Mouse (Mus musculus) liver, embryonic 12.5 days (tissue): ENCODE results near the gene Rnase12. TPM values are rescaled to one million over a fixed set of nuclear protein-coding genes. Genes with fewer than 3 reads are reported as not detected.
"Not testable (repeated sequence)": the region's sequence is repeated elsewhere in the genome, so short reads cannot be mapped to it uniquely, and the experiment has no call there.

Experiments used
- ATAC-seq: fragments of 200-750 bp; cut with Nextera tagmentation; 2 replicates; pipeline ENCODE4 v1.8.0; 2017; ENCODE audit warnings: moderate number of reproducible peaks, mild to moderate bottlenecking, moderate library complexity
- H3K27ac ChIP-seq: fragments of 300-500 bp; sonication (generic); 2 replicates; pipeline ENCODE4 v1.5.1; 2016; ENCODE audit warnings: mild to moderate bottlenecking
- H3K27me3 ChIP-seq: fragments of 300-500 bp; sonication (generic); replicated peaks from 2 replicates; pipeline ENCODE4 v1.6.1; 2016; ENCODE audit warnings: mild to moderate bottlenecking, moderate library complexity
- H3K36me3 ChIP-seq: fragments of 300-500 bp; sonication (generic); 2 replicates; pipeline ENCODE4 v1.6.1; 2016; ENCODE audit warnings: mild to moderate bottlenecking, moderate library complexity
- H3K4me1 ChIP-seq: fragments of 300-500 bp; sonication (generic); 2 replicates; pipeline ENCODE4 v1.6.1; 2016
- H3K4me2 ChIP-seq: fragments of 300-500 bp; sonication (generic); 2 replicates; pipeline ENCODE4 v1.6.1; 2016; ENCODE audit warnings: mild to moderate bottlenecking, moderate library complexity
- H3K4me3 ChIP-seq: fragments of 300-500 bp; sonication (generic); 2 replicates; pipeline ENCODE4 v1.5.1; 2016; ENCODE audit warnings: mild to moderate bottlenecking, moderate library complexity
- H3K9ac ChIP-seq: fragments of 300-500 bp; sonication (generic); 2 replicates; pipeline ENCODE4 v1.6.1; 2016; ENCODE audit warnings: mild to moderate bottlenecking, moderate library complexity
- H3K9me3 ChIP-seq: fragments of 300-500 bp; sonication (generic); replicated peaks from 2 replicates; pipeline ENCODE4 v1.6.1; 2016; ENCODE audit warnings: mild to moderate bottlenecking, moderate library complexity
- WGBS: fragments of 180-500 bp; shearing (Covaris S2); methylation state at CpG from one replicate; pipeline ENCODE4 v1.1.7; 2016; ENCODE audit not compliant: insufficient replicate concordance; 5-methylcytosine and 5-hydroxymethylcytosine counted together
- polyA plus RNA-seq: library from polyadenylated mRNA; unstranded; fragments of >200 nt; fragmentation: Nextera tagmentation; extraction: Ambion mirVana; gene quantifications from 2 replicates; pipeline ENCODE4 v1.2.1, GENCODE M21; 2016

Gene Rnase12
- polyA plus RNA-seq, 1 experiment from 2014 or later = 1.4 TPM

DNA sequence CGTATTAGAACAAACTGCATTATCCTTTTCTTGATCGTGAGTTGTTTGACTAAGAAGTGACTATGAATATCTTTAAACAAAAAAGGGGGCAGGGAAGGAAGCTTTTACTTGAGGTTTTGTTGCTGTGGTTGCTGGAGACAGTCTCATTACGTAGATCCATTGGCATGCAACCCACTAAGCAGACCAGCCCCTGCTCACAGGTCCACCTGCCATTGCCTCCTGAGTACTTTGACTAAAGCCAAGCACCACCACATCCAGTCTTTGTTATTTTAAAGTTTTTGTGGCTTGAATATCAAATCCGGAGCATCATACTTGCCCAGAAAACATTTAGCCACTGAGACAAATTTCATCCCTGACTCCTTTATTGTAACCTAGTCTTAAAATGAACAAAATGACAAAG, 21.2 kb downstream of the Rnase12 start:
- Histone ChIP-seq H3K4me2 (no peak overlapping the region), H3K4me1 (no peaks in the 10 kb centered on the region), H3K9ac (no peak overlapping the region), H3K4me3 (no peak overlapping the region), H3K9me3 (no peaks in the 10 kb centered on the region), H3K27me3 (no peaks in the 10 kb centered on the region), H3K36me3 (no peaks in the 10 kb centered on the region), H3K27ac (no peak overlapping the region)
- ATAC-seq = no peak
- 68% methylated on average over 4 of the region's 4 CpGs for WGBS

DNA sequence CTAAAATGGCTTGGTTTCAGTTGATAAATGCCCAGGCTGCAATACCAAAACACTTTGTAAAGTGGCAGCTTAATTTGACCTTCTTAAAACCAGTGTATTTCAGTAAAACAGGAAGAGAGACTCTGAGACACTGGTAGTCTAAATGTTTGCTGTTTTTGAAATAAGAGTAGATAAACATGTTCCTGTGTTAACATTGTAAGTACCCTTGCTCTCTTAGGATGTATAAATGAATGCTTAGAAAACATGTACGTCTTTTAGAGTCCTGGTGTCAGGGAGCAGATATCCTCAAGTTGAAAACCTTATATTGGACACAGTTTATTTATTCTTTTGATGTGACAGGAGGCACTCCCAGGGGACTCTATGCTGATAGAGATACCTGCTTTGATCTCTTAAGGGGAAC, 22.3 kb downstream of the Rnase12 start:
- H3K9ac ChIP-seq = no peak overlapping the region
- no peaks in the 10 kb centered on the region for H3K9me3 ChIP-seq
- H3K4me2 ChIP-seq = no peak overlapping the region
- H3K4me3 ChIP-seq = no peak overlapping the region
- no peaks in the 10 kb centered on the region for H3K27me3 ChIP-seq
- WGBS = 66% methylated on average over 1 of the region's 1 CpGs
- no peaks in the 10 kb centered on the region for H3K4me1 ChIP-seq
- no peak for ATAC-seq
- no peak overlapping the region for H3K27ac ChIP-seq
- H3K36me3 ChIP-seq = no peaks in the 10 kb centered on the region

DNA sequence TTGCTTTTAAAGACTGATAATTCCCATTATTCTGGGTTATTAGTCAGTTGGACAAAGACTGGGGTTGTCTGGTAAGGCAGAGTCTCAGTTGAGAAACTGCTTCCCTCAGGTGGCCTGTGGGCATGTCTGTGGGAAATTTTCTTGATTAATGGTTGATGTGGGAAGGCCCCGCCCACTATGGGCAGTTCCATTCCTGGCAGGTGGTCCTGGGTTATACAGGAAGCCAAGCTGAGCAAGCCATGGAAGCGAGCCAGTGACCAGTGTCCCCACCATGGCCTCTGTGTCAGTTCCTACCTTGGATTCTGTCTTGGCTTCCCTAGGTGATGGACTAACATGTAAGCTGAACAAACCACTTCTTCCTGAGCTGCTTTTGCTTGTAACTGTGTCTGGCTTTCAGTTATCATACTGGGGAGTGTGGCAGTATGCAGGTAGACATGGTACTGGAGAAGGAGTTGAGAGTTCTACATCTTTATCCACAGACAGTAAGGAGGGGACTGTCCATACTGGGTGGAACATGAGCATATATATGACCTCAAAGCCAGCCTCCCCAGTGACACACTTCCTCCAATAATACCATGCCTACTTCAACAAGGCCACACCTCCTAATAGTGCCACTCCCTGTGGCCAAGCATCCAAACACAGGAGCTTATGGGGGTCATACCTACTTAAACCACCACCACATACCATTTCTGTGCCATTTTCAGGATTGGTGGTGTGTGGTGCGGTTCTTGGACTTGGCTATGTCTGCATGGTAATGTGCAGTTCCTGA, 29.9 kb downstream of the Rnase12 start:
- no peak overlapping the region for H3K4me3 ChIP-seq
- H3K36me3 ChIP-seq = no peaks in the 10 kb centered on the region
- ATAC-seq = peak; percentile 46; the same call in 1 of the 2 replicates
- 51% methylated on average over 3 of the region's 3 CpGs for WGBS
- H3K27me3 ChIP-seq = no peaks in the 10 kb centered on the region
- H3K27ac ChIP-seq = no peak overlapping the region
- H3K4me1 ChIP-seq = no peaks in the 10 kb centered on the region
- no peaks in the 10 kb centered on the region for H3K9me3 ChIP-seq
- H3K9ac ChIP-seq = no peak overlapping the region
- no peak overlapping the region for H3K4me2 ChIP-seq

DNA sequence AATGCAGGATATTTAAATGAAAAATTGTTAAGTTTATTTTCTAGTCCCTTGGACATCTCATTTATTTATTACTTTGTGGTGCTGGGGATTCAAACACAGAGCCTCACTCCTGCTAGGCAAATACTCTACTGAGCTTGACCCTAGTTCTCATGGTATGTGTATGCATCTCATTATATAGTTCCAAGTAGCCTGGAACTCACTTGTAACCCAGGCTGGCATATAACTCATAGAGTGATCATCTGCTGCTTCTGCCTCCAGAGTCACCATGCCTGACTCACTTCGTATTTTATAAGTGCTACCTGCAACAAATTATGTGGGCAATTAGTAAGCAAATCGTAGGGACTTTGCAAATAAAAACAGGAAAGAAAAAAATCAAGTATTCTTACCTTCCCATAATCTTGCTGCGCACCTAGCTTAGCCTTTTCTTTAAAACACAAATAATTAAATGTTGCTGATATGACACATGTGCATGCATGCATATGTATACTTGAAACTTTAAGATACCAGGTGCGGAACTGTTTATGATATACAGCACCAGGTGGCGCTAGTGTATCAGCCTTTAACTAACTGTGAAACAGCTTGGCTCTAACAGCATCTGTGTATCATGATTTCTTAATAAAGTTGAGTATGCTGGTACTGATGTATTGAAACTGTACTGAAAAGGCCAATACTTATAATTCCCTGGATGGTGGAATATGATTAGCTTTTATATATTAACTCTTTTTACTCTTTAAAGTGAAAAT, 30.9 kb downstream of the Rnase12 start:
- Histone ChIP-seq H3K4me3 (no peak overlapping the region), H3K4me2 (no peak overlapping the region), H3K27ac (no peak overlapping the region), H3K9ac (no peak overlapping the region), H3K9me3 (no peaks in the 10 kb centered on the region), H3K27me3 (no peaks in the 10 kb centered on the region), H3K36me3 (no peaks in the 10 kb centered on the region), H3K4me1 (no peaks in the 10 kb centered on the region)
- peak; percentile 61; the same call in 1 of the 2 replicates for ATAC-seq
- 33% methylated on average over 5 of the region's 5 CpGs for WGBS

DNA sequence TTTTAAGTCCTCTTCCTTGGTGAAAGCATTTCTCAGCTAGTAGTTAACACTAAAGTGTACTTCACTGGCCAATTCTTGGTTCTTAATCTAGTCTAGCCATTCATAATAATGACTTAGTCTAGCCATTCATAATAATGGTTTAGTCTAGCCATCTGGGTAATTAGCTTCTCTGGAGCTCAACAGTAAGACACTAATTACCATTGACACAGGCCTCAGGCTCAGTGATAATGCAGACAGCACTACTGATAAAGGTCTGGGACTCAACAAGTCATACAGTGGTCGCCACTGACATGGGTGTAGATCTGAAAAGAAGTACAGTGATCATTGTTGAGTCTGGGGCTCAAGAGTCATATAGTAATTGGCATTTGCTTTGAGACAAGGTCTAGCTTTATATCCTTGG, 32.6 kb downstream of the Rnase12 start:
- no peaks in the 10 kb centered on the region for H3K4me1 ChIP-seq
- no peak overlapping the region for H3K9ac ChIP-seq
- H3K27me3 ChIP-seq = no peaks in the 10 kb centered on the region
- H3K36me3 ChIP-seq = no peaks in the 10 kb centered on the region
- no peaks in the 10 kb centered on the region for H3K9me3 ChIP-seq
- no peak for ATAC-seq
- no peak overlapping the region for H3K27ac ChIP-seq
- H3K4me2 ChIP-seq = no peak overlapping the region
- 42% methylated on average over 1 of the region's 1 CpGs for WGBS
- H3K4me3 ChIP-seq = no peak overlapping the region

DNA sequence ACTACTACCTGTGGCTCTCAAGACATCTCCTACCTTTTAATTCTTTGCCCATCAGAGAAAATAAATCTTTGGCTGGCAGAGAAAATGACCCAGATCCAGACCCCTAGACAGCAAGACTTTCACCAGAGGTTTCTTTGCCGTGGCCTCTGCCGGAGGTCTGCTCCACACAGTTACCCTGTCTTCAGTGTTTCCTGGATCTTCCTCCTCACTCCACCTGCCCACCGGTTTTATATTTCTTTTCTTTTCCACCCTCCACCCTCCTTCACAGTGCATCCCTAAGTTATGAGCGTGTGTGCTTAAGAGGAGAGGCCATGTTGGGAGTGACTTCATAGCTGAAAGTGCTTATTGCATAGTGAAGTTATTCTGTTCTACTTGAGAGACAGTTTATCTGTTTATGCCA, 34.0 kb downstream of the Rnase12 start:
- no peak overlapping the region for H3K4me3 ChIP-seq
- H3K9me3 ChIP-seq = no peaks in the 10 kb centered on the region
- no peaks in the 10 kb centered on the region for H3K36me3 ChIP-seq
- H3K27me3 ChIP-seq = no peaks in the 10 kb centered on the region
- 75% methylated on average over 4 of the region's 4 CpGs for WGBS
- no peak overlapping the region for H3K4me2 ChIP-seq
- no peaks in the 10 kb centered on the region for H3K4me1 ChIP-seq
- H3K27ac ChIP-seq = no peak overlapping the region
- no peak overlapping the region for H3K9ac ChIP-seq
- ATAC-seq = no peak

DNA sequence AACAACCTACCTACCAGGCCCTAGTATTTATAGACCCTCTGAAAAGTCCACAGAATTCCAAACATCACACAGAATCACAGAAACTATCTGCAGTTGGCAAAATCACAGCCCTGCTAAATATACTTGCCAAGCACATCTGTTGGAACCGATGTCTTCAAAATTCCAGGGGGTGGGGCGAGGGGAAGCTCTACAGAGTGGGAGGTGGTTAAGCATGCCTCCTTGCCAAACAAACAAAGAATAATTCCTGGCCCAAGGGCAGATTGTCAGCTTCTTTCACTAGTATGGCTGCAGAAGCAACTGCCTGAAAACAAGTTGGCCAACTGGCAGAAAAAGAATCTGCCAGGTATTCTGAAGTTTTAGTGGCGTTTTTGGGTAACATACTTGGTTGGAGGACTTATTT, 40.2 kb downstream of the Rnase12 start:
- Histone ChIP-seq H3K9ac (no peak overlapping the region), H3K4me3 (no peak overlapping the region), H3K36me3 (no peaks in the 10 kb centered on the region), H3K4me2 (no peak overlapping the region), H3K27me3 (no peaks in the 10 kb centered on the region), H3K27ac (no peak overlapping the region), H3K9me3 (no peaks in the 10 kb centered on the region), H3K4me1 (no peaks in the 10 kb centered on the region)
- ATAC-seq = no peak
- WGBS = 59% methylated on average over 3 of the region's 3 CpGs

DNA sequence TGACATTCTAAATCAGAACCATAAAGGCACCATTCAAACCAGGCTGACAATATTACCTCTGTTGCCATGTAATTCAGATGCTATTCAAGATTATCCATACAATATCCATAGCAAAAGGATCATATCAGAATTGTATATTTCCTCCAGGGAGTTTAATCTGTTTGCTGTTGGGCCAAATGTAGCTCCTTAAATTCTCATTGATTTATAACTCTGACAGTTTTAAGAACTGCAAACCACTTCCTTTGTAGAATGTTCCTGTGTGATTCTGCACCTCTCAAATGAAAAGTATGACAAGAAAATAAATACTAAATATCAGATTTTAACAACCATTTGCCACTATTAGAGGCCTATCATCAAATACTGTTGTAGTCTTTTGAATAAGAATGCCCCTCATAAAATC, 41.7 kb downstream of the Rnase12 start:
- H3K27me3 ChIP-seq = no peaks in the 10 kb centered on the region
- H3K27ac ChIP-seq = no peak overlapping the region
- no peak overlapping the region for H3K9ac ChIP-seq
- no peak overlapping the region for H3K4me2 ChIP-seq
- H3K4me1 ChIP-seq = no peaks in the 10 kb centered on the region
- no peaks in the 10 kb centered on the region for H3K36me3 ChIP-seq
- no peak overlapping the region for H3K4me3 ChIP-seq
- ATAC-seq = no peak
- H3K9me3 ChIP-seq = no peaks in the 10 kb centered on the region

DNA sequence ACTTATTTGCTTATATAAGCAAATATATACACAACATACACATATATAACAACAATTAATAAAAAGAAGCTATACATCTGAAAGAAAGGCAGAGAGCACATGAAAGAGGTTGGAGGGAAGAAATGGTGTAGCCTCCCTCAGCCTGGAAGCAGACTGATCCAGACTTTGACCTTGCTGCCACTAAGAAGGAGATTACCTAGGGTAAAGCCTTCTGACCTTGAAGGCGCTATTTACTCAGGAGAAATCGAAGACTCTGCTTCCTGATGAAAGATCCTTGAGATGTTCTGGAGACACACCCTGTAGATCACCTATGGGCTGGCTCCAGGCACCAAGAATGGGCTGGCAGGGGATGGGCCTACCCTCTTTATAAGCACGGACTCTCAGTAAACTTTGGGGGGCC, 42.7 kb downstream of the Rnase12 start:
- H3K4me3 ChIP-seq, H3K9me3 ChIP-seq, H3K9ac ChIP-seq, H3K4me1 ChIP-seq, H3K27me3 ChIP-seq, ATAC-seq, H3K4me2 ChIP-seq, H3K27ac ChIP-seq, H3K36me3 ChIP-seq: not testable (repeated sequence)
- 68% methylated on average over 3 of the region's 3 CpGs for WGBS

DNA sequence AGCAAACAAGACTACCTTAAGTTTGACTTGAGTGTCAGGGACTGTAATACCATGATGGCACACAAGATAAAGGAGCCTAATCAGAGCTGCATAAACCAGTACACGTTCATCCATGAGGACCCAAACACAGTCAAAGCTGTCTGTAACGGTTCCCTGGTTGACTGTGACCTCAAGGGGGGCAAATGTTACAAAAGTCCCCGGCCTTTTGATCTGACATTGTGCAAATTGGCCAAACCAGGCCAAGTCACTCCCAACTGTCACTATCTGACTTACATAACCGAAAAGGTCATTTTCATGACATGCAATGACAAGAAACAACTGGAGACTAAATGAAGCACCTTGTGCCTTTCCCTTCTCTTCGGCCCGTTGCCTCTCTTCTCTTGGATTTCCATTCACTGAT, 47.9 kb downstream of the Rnase12 start:
- H3K4me1 ChIP-seq = no peaks in the 10 kb centered on the region
- no peak overlapping the region for H3K27ac ChIP-seq
- no peak for ATAC-seq
- no peak overlapping the region for H3K4me2 ChIP-seq
- WGBS = 66% methylated on average over 6 of the region's 6 CpGs
- H3K36me3 ChIP-seq = no peaks in the 10 kb centered on the region
- no peak overlapping the region for H3K9ac ChIP-seq
- H3K27me3 ChIP-seq = no peaks in the 10 kb centered on the region
- no peak overlapping the region for H3K4me3 ChIP-seq
- H3K9me3 ChIP-seq = no peaks in the 10 kb centered on the region

DNA sequence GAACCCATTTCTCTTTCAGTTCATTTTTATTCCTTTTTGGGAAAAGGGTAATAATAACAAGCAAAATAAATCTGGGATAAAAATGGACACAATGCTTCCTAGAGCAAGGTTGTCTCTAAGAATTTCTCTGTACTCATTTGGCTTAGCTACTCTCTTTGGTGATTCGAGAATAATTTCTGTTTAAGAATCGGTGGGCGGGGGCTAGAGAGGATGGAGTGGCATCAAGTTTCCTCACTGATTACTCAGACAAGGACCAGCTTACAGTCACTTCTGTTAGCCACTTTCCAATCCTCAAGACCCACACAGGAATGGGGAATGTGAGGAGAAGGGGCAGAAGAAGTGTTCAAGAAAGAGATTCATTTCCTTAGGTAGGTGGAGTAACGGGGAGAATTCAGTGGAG, 48.7 kb downstream of the Rnase12 start:
- no peaks in the 10 kb centered on the region for H3K27me3 ChIP-seq
- ATAC-seq = no peak
- 56% methylated on average over 4 of the region's 4 CpGs for WGBS
- no peaks in the 10 kb centered on the region for H3K4me1 ChIP-seq
- no peaks in the 10 kb centered on the region for H3K9me3 ChIP-seq
- H3K4me2 ChIP-seq = no peak overlapping the region
- H3K27ac ChIP-seq = no peak overlapping the region
- no peaks in the 10 kb centered on the region for H3K36me3 ChIP-seq
- no peak overlapping the region for H3K9ac ChIP-seq
- no peak overlapping the region for H3K4me3 ChIP-seq

DNA sequence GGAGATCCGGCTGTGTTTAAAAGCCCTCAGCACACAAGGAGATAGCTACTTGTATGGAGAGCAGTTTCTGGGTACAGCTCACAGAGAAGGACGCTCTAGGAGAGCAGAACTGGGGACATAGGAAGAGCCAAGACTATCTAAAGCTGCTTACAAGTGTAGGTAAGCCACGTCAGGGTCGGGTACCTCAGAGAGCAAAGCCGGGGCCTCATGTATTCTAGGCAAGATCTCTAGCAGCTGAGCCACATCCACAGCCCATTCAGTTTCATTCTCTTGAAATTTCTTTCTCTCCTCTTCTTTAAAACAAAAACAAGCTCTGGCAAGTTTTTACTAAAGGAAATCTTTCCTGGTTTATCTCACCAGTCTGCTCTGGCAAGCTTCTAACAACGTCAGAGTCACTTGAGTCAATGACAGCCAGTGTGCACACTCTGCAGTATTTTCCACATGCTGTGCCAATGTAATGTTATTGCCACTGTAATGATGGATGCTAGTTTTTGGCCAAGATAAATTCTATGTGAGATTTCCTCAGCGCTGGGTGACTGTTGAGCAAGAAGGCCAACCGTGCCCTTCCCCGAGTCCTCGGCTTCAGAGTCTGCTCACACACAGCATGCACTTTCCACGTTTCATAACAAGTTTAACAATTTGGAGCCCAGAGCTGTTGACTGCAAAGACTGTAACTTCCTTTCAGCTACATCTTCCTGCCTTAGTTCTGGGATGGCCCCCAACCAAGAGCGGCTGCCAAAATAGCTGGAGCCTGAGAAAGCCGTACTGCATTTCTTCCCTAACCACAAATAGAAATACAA, 49.3 kb downstream of the Rnase12 start:
- Histone ChIP-seq H3K27me3 (no peaks in the 10 kb centered on the region), H3K9me3 (no peaks in the 10 kb centered on the region), H3K9ac (no peak overlapping the region), H3K4me3 (no peak overlapping the region), H3K27ac (no peak overlapping the region), H3K4me2 (no peak overlapping the region), H3K36me3 (no peaks in the 10 kb centered on the region), H3K4me1 (no peaks in the 10 kb centered on the region)
- ATAC-seq = no peak
- 60% methylated on average over 13 of the region's 13 CpGs for WGBS
